Mouse (Mus musculus): ENCODE data around the gene Tiam1. TPM values are rescaled to one million over a fixed set of nuclear protein-coding genes. Genes with fewer than 3 reads are reported as not detected.

The Tiam1 gene
- polyA plus RNA-seq, 1 experiment from 2014 or later: 45.9 TPM

DNA sequence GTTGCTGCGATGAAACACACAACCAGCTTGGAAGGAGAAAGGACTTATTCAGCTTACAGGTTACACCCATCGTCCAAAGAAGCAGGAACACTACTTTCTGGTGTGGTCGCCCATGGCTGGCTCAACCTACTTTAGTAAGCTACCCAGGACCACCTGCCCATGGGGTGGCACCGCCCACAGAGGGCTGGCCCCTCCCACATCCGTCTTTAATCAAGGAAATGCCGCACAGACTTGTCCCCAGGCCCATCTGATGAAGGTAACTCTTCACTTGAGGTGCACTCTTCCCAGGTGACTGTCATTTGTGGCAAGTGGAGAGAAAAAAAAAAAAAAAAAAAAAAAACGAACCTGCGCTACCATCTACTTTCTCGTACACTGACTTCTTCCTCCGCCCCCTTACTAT, 381.0 kb downstream of the Tiam1 start:
- H3K27me3 ChIP-seq: no peaks in the 10 kb centered on the region
- ATAC-seq (ENCODE audit: insufficient number of reproducible peaks, insufficient read depth, low FRiP score, low TSS enrichment, low read depth): 0 out of 2 replicates have a peak, but pooled peaks have one; percentile 52
- no peaks in the 10 kb centered on the region for H3K36me3 ChIP-seq
- H3K9me3 ChIP-seq: no peaks in the 10 kb centered on the region
- no peak overlapping the region for H3K9ac ChIP-seq
- H3K4me2 ChIP-seq: no peak overlapping the region
- no peaks in the 10 kb centered on the region for H3K4me1 ChIP-seq
- no peak overlapping the region for H3K27ac ChIP-seq
- WGBS: 75% methylated on average over 10 of the region's 10 CpGs
- no peak overlapping the region for H3K4me3 ChIP-seq

DNA sequence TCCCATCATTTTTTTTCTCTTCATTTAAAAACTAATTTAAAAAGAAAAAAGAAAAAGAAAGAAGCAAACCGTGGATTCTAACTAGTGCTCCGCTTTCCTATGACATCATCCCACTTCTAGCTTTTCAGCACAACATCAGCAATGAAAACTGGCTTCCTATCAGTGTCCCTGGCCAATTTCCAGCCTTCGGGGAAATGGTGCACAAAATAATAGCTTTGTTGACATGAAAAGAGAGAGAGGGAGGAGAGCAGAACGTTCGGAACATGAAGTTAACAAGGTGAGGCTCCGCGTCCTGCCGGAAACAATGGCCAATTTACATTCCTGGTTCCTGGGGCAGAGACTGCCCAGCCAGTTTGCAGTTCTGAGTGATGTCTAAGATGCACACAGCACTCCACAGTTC, 381.5 kb downstream of the Tiam1 start:
- H3K4me3 ChIP-seq: no peak overlapping the region
- no peak overlapping the region for H3K9ac ChIP-seq
- no peaks in the 10 kb centered on the region for H3K36me3 ChIP-seq
- no peaks in the 10 kb centered on the region for H3K9me3 ChIP-seq
- H3K27ac ChIP-seq: no peak overlapping the region
- no peak overlapping the region for H3K4me2 ChIP-seq
- no peaks in the 10 kb centered on the region for H3K4me1 ChIP-seq
- no peaks in the 10 kb centered on the region for H3K27me3 ChIP-seq
- ATAC-seq (ENCODE audit: insufficient number of reproducible peaks, insufficient read depth, low FRiP score, low TSS enrichment, low read depth): no peak
- WGBS: 46% methylated on average over 8 of the region's 8 CpGs

DNA sequence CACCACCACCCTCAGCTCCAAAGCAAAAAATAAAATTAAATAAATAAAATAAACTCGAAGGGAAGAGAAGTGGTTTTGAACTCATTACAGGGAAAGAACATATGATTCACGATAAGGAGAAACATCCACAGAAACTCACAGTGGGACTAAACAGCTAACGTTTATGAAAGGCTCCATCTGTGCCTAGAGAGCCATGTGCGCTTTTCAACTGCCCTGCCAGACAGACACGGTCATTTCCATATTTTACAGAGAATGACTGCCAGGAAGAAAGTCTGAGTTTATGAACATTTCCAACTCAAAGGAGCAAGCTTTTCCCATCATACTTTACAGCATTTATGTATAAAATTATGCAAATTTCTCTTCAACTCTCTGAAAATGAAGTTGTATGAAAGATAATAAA, 386.2 kb downstream of the Tiam1 start:
- H3K9ac ChIP-seq: no peak overlapping the region
- no peak overlapping the region for H3K27ac ChIP-seq
- H3K4me3 ChIP-seq: no peak overlapping the region
- no peaks in the 10 kb centered on the region for H3K9me3 ChIP-seq
- H3K36me3 ChIP-seq: no peaks in the 10 kb centered on the region
- 49% methylated on average over 5 of the region's 5 CpGs for WGBS
- no peak for ATAC-seq (ENCODE audit: insufficient number of reproducible peaks, insufficient read depth, low FRiP score, low TSS enrichment, low read depth)
- H3K27me3 ChIP-seq: no peaks in the 10 kb centered on the region
- H3K4me1 ChIP-seq: no peaks in the 10 kb centered on the region
- no peak overlapping the region for H3K4me2 ChIP-seq

DNA sequence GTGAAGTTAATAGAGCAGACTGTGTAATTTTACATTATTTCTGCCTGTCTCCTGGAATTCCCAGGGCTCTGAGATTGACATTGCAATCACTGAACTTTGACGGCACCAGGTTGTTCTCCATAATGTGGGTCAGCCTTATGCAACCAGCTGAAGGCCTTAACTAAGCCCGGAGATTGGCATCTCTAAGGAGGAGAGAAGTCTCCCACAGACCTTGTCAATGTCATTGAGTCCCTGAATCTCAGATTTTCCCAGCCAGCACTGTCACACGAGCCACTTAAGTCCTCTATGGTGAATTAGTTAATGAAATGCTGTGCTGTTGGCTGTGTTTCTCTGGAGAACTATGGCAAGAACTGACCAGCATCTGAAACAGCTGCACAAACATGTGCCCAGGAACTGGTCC, 388.9 kb downstream of the Tiam1 start:
- no peak for ATAC-seq (ENCODE audit: insufficient number of reproducible peaks, insufficient read depth, low FRiP score, low TSS enrichment, low read depth)
- peaks cover 3% of the 10 kb centered on the region; the same call in 1 of the 2 replicates for H3K9me3 ChIP-seq
- H3K9ac ChIP-seq: no peak overlapping the region
- H3K36me3 ChIP-seq: no peaks in the 10 kb centered on the region
- no peak overlapping the region for H3K4me2 ChIP-seq
- 64% methylated on average over 3 of the region's 3 CpGs for WGBS
- no peak overlapping the region for H3K4me3 ChIP-seq
- no peaks in the 10 kb centered on the region for H3K4me1 ChIP-seq
- no peaks in the 10 kb centered on the region for H3K27me3 ChIP-seq
- no peak overlapping the region for H3K27ac ChIP-seq

DNA sequence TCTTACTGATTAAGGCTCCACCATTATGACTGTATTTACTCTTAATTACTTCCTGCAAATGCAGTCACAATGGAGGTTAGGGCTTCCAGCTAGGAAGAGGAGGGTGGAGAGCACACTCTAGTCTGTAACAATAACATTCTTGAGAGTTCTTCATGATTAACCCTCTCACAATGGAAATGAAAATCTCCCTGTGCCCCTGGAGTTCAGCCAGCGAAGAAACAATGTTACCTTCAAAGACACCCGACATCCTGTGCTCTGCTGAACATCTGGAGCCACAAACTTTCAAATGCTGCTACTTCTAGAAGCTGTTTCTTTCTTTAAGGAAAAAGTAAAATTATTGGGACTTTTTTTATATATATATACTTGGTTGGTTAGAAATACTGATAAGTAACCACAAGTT, 395.7 kb downstream of the Tiam1 start:
- no peak overlapping the region for H3K4me3 ChIP-seq
- H3K4me1 ChIP-seq: no peaks in the 10 kb centered on the region
- H3K27ac ChIP-seq: no peak overlapping the region
- H3K4me2 ChIP-seq: no peak overlapping the region
- no peaks in the 10 kb centered on the region for H3K36me3 ChIP-seq
- no peak for ATAC-seq (ENCODE audit: insufficient number of reproducible peaks, insufficient read depth, low FRiP score, low TSS enrichment, low read depth)
- WGBS: 50% methylated on average over 2 of the region's 2 CpGs
- H3K9ac ChIP-seq: no peak overlapping the region
- peaks cover 4% of the 10 kb centered on the region; the same call in 1 of the 2 replicates for H3K9me3 ChIP-seq
- H3K27me3 ChIP-seq: no peaks in the 10 kb centered on the region

DNA sequence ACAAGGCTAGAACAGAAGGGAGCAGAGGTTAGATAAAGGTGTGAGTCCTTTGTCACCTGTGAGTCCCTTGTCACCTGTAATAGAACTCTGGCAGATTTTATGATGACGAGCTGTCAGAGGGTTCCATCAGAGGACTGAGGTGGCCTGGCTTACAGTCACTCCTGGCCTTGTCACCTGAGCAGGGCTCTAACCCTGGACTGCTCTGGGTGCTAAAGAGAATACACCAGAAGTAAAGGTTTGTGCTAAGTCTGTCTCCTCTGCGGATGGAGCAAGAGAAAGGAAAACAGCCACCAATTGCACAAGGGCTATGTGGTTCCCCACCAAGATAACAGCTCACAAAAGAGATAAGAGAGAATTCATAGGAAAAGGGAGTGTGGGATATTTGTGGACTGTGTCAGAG, 404.0 kb downstream of the Tiam1 start:
- Histone ChIP-seq H3K9me3 (no peaks in the 10 kb centered on the region), H3K4me3 (no peak overlapping the region), H3K36me3 (no peaks in the 10 kb centered on the region), H3K9ac (no peak overlapping the region), H3K27ac (no peak overlapping the region), H3K27me3 (no peaks in the 10 kb centered on the region), H3K4me1 (no peaks in the 10 kb centered on the region), H3K4me2 (no peak overlapping the region)
- ATAC-seq (ENCODE audit: insufficient number of reproducible peaks, insufficient read depth, low FRiP score, low TSS enrichment, low read depth): no peak
- WGBS: 75% methylated on average over 2 of the region's 2 CpGs

DNA sequence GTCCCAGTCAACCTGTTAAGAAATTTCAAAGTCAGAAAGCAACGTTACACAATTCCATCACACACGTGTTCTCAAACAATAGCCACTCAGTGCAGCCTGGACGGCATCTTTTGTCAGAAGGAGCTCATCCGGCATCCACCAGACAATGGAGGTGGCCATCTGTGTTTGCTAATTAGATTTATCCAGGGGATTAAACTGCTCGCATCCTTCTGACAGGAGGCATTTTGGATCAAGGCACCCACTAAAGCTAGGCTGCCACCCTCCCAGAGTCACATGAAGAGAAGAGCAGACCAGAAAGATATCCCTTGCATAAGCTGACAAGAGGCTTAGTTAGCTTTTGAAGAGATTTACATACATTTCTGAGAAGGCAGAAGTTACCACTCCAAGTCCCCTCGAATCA, 404.6 kb downstream of the Tiam1 start:
- H3K9ac ChIP-seq: no peak overlapping the region
- ATAC-seq (ENCODE audit: insufficient number of reproducible peaks, insufficient read depth, low FRiP score, low TSS enrichment, low read depth): no peak
- no peaks in the 10 kb centered on the region for H3K4me1 ChIP-seq
- no peaks in the 10 kb centered on the region for H3K27me3 ChIP-seq
- H3K4me3 ChIP-seq: no peak overlapping the region
- no peaks in the 10 kb centered on the region for H3K9me3 ChIP-seq
- no peak overlapping the region for H3K4me2 ChIP-seq
- H3K36me3 ChIP-seq: no peaks in the 10 kb centered on the region
- WGBS: 22% methylated on average over 6 of the region's 6 CpGs
- H3K27ac ChIP-seq: no peak overlapping the region

Other genes with a start within 250 kb of the Tiam1 start
- gene Sod1, start 77.0 kb upstream of the Tiam1 start, polyA plus RNA-seq (2015; fragmentation: Nextera tagmentation; extraction: Ambion mirVana): 977 and 991 TPM in 2 replicates
- gene Scaf4, start 140.7 kb upstream of the Tiam1 start, polyA plus RNA-seq (2015; fragmentation: Nextera tagmentation; extraction: Ambion mirVana): 29.7 and 33.6 TPM in 2 replicates
- 18.7 and 19.0 TPM in 2 replicates for gene Hunk, start 242.2 kb upstream of the Tiam1 start, polyA plus RNA-seq (2015; fragmentation: Nextera tagmentation; extraction: Ambion mirVana)

All from embryonic facial prominence, embryonic 13.5 days (tissue).